Mouse (Mus musculus) intestine, postnatal 0 days (tissue): ENCODE results near the gene 1700025C18Rik. TPM values are rescaled to one million over a fixed set of nuclear protein-coding genes. Genes with fewer than 3 reads are reported as not detected.

Source experiments
- ATAC-seq: fragments of 200-750 bp; cut with Nextera tagmentation; 2 replicates; pipeline ENCODE4 v1.8.0; 2017; ENCODE audit warnings: mild to moderate bottlenecking, moderate TSS enrichment, moderate library complexity
- H3K27ac ChIP-seq: fragments of 300-500 bp; sonication (generic); 2 replicates; pipeline ENCODE4 v1.5.1; 2014; ENCODE audit warnings: mild to moderate bottlenecking, low read depth, low read length, moderate library complexity
- H3K27me3 ChIP-seq: fragments of 300-500 bp; sonication (generic); replicated peaks from 2 replicates; pipeline ENCODE4 v1.6.1; 2014; ENCODE audit warnings: low read length, mixed read lengths; ENCODE audit not compliant: control insufficient read depth, insufficient read depth
- H3K36me3 ChIP-seq: fragments of 300-500 bp; sonication (generic); 2 replicates; pipeline ENCODE4 v1.6.1; 2014; ENCODE audit warnings: mild to moderate bottlenecking, moderate library complexity; ENCODE audit not compliant: control insufficient read depth, insufficient read depth
- H3K4me1 ChIP-seq: fragments of 300-500 bp; sonication (generic); replicated peaks from 2 replicates; pipeline ENCODE4 v1.6.1; 2014; ENCODE audit warnings: antibody characterized with exemption, low read length, mixed read lengths; ENCODE audit not compliant: control insufficient read depth, insufficient read depth
- H3K4me2 ChIP-seq: fragments of 300-500 bp; sonication (generic); replicated peaks from 2 replicates; pipeline ENCODE4 v1.6.1; 2014; ENCODE audit warnings: low read depth, mild to moderate bottlenecking, moderate library complexity
- H3K4me3 ChIP-seq: fragments of 300-500 bp; sonication (generic); 2 replicates; pipeline ENCODE4 v1.5.1; 2014; ENCODE audit warnings: low read depth, low read length
- H3K9ac ChIP-seq: fragments of 300-500 bp; sonication (generic); 2 replicates; pipeline ENCODE4 v1.6.1; 2014; ENCODE audit warnings: mild to moderate bottlenecking, low read depth, low read length
- H3K9me3 ChIP-seq: fragments of 300-500 bp; sonication (generic); 2 replicates; pipeline ENCODE4 v1.6.1; 2016; ENCODE audit warnings: mixed run types; ENCODE audit not compliant: control insufficient read depth
- CTCF ChIP-seq: sonication (generic); IDR thresholded peaks from 2 replicates; pipeline ENCODE4 v1.5.1; 2016; ENCODE audit warnings: low read depth, mild to moderate bottlenecking, control low read depth, antibody characterized with exemption, moderate library complexity
- WGBS: fragments of 180-500 bp; shearing (Covaris S2); extraction: QIAGEN DNeasy Blood & Tissue Kit; methylation state at CpG from one replicate; pipeline ENCODE4 v1.1.7; 2014; 5-methylcytosine and 5-hydroxymethylcytosine counted together
- polyA plus RNA-seq: library from polyadenylated mRNA; unstranded; fragments of >200 nt; fragmentation: Nextera tagmentation; extraction: Ambion mirVana; gene quantifications from 2 replicates; pipeline ENCODE4 v1.2.1, GENCODE M21; 2015

Gene 1700025C18Rik
- polyA plus RNA-seq: not detected in 2 replicates

GRCm38 (mm10) chr2:165090650-165091049, at the start of gene 1700025C18Rik:
Gene 1700025C18Rik (minus strand): TSS chr2:165090750.
- Histone ChIP-seq H3K36me3 (no peaks in the 10 kb centered on the region), H3K4me3 (no peak within 1 kb of the TSS), H3K27me3 (no peaks in the 10 kb centered on the region), H3K9ac (no peak within 1 kb of the TSS), H3K27ac (no peak within 1 kb of the TSS), H3K9me3 (no peaks in the 10 kb centered on the region), H3K4me2 (no peak within 1 kb of the TSS), H3K4me1 (no peaks in the 10 kb centered on the region)
- 78% methylated on average over 2 of the region's 2 CpGs for WGBS
- no peak for ATAC-seq
- no peak for TF ChIP-seq CTCF

- Histone ChIP-seq H3K4me1 (no peaks in the 10 kb centered on the region), H3K27ac (no peak overlapping the region), H3K36me3 (no peaks in the 10 kb centered on the region), H3K9me3 (no peaks in the 10 kb centered on the region), H3K9ac (no peak overlapping the region), H3K27me3 (0 out of 2 replicates have a peak, but pooled peaks cover 6% of the 10 kb centered on the region), H3K4me2 (no peak overlapping the region), H3K4me3 (no peak overlapping the region)
- 20% methylated on average over 16 of the region's 16 CpGs for WGBS
- no peak for ATAC-seq
- TF ChIP-seq CTCF: no peak
These were observed 45.5 kb upstream of the 1700025C18Rik start for GRCm38 (mm10) chr2:165136049-165136448.

GRCm38 (mm10) chr2:165133566-165133965, 43.0 kb upstream of the 1700025C18Rik start:
- 4% methylated on average over 15 of the region's 15 CpGs for WGBS
- no peak for ATAC-seq
- H3K4me2 ChIP-seq: no peak overlapping the region
- H3K27ac ChIP-seq: no peak overlapping the region
- 0 out of 2 replicates have a peak, but pooled peaks cover 6% of the 10 kb centered on the region for H3K27me3 ChIP-seq
- no peak for TF ChIP-seq CTCF
- no peak overlapping the region for H3K9ac ChIP-seq
- H3K9me3 ChIP-seq: no peaks in the 10 kb centered on the region
- no peaks in the 10 kb centered on the region for H3K36me3 ChIP-seq
- H3K4me3 ChIP-seq: no peak overlapping the region
- H3K4me1 ChIP-seq: no peaks in the 10 kb centered on the region

- no peak for TF ChIP-seq CTCF
These were observed 40.9 kb upstream of the 1700025C18Rik start for GRCm38 (mm10) chr2:165131428-165131827.

GRCm38 (mm10) chr2:165129189-165129588, 38.6 kb upstream of the 1700025C18Rik start:
- H3K4me3 ChIP-seq: no peak overlapping the region
- no peak overlapping the region for H3K4me2 ChIP-seq
- 47% methylated on average over 4 of the region's 4 CpGs for WGBS
- H3K9me3 ChIP-seq: no peaks in the 10 kb centered on the region
- no peak overlapping the region for H3K9ac ChIP-seq
- TF ChIP-seq CTCF: no peak
- no peaks in the 10 kb centered on the region for H3K4me1 ChIP-seq
- no peak overlapping the region for H3K27ac ChIP-seq
- H3K27me3 ChIP-seq: 0 out of 2 replicates have a peak, but pooled peaks cover 6% of the 10 kb centered on the region
- ATAC-seq: no peak
- H3K36me3 ChIP-seq: no peaks in the 10 kb centered on the region

More at GRCm38 (mm10) chr2:165131428-165131827, 40.9 kb upstream of the 1700025C18Rik start:
- no peak overlapping the region for H3K4me2 ChIP-seq
- H3K27me3 ChIP-seq: 0 out of 2 replicates have a peak, but pooled peaks cover 6% of the 10 kb centered on the region
- no peaks in the 10 kb centered on the region for H3K36me3 ChIP-seq
- no peak overlapping the region for H3K27ac ChIP-seq
- no peaks in the 10 kb centered on the region for H3K4me1 ChIP-seq
- H3K4me3 ChIP-seq: no peak overlapping the region
- H3K9me3 ChIP-seq: no peaks in the 10 kb centered on the region
- no peak for ATAC-seq
- no peak overlapping the region for H3K9ac ChIP-seq
- WGBS: 33% methylated on average over 12 of the region's 12 CpGs

- 57% methylated on average over 10 of the region's 10 CpGs for WGBS
These were observed 36.5 kb upstream of the 1700025C18Rik start for GRCm38 (mm10) chr2:165126896-165127562.

More at GRCm38 (mm10) chr2:165126896-165127562, 36.5 kb upstream of the 1700025C18Rik start:
- Histone ChIP-seq H3K27me3 (no peaks in the 10 kb centered on the region), H3K9ac (no peak overlapping the region), H3K27ac (no peak overlapping the region), H3K36me3 (no peaks in the 10 kb centered on the region), H3K9me3 (no peaks in the 10 kb centered on the region), H3K4me2 (no peak overlapping the region), H3K4me3 (no peak overlapping the region), H3K4me1 (no peaks in the 10 kb centered on the region)
- no peak for ATAC-seq
- no peak for TF ChIP-seq CTCF
